9 mouse cellular contexts compared by ENCODE assay signal in genomic region chr7:24335699-24336309, GRCm38 (mm10). TPM values are rescaled to one million over a fixed set of nuclear protein-coding genes. Genes with fewer than 3 reads are reported as not detected.
DNase-seq lines count a peak whose midpoint lies in the region; ATAC-seq and TF ChIP-seq lines count a peak whose summit lies in the region.
"Had no signal": no experiment of that assay in that cellular context is flagged by ENCODE, and none has a peak within 500 bp of the region (broad histone marks: within the 10 kb centered on the region; RNA-seq: fewer than 3 reads in every experiment).

No protein-coding gene starts in this region.

- no peak overlapping the region for H3K4me3 ChIP-seq in hindbrain, embryonic 14.5 days (replicated peaks; ENCODE audit: low read length)
- no peak overlapping the region for H3K4me3 ChIP-seq in midbrain, embryonic 13.5 days (replicated peaks)
- H3K4me3 ChIP-seq in spleen, adult 2 months (ENCODE audit: extremely low read depth, insufficient read depth, insufficient read length), result no peak overlapping the region
- H3K4me3 ChIP-seq: limb, embryonic 15.5 days had no signal

- no peaks in the 10 kb centered on the region for H3K9me3 ChIP-seq in hindbrain, embryonic 14.5 days (ENCODE audit: control insufficient read depth, low read length)
- H3K9me3 ChIP-seq in midbrain, embryonic 13.5 days, result no peaks in the 10 kb centered on the region
- H3K9me3 ChIP-seq: limb, embryonic 15.5 days had no signal

- no peak overlapping the region for H3K4me2 ChIP-seq in hindbrain, embryonic 14.5 days (replicated peaks)
- H3K4me2 ChIP-seq in midbrain, embryonic 13.5 days (replicated peaks), result no peak overlapping the region
- H3K4me2 ChIP-seq: limb, embryonic 15.5 days had no signal

- no peak overlapping the region for H3K9ac ChIP-seq in hindbrain, embryonic 14.5 days
- H3K9ac ChIP-seq in midbrain, embryonic 13.5 days (replicated peaks), result no peak overlapping the region
- H3K9ac ChIP-seq: limb, embryonic 15.5 days had no signal

- peaks cover 21% of the 10 kb centered on the region for H3K27me3 ChIP-seq in hindbrain, embryonic 14.5 days (ENCODE audit: control insufficient read depth, insufficient read depth, low read length)
- peaks cover 20% of the 10 kb centered on the region for H3K27me3 ChIP-seq in midbrain, embryonic 13.5 days
- no peaks in the 10 kb centered on the region for H3K27me3 ChIP-seq in spleen, adult 2 months (ENCODE audit: control insufficient read depth, insufficient read depth, low read length)

- no peak for TF ChIP-seq POLR2A in spleen, adult 2 months (IDR thresholded peaks at IDR 0.05; ENCODE audit: low read depth, low read length)

- no peaks in the 10 kb centered on the region for H3K36me3 ChIP-seq in hindbrain, embryonic 14.5 days (replicated peaks; ENCODE audit: control insufficient read depth, insufficient read depth)
- no peaks in the 10 kb centered on the region for H3K36me3 ChIP-seq in midbrain, embryonic 13.5 days
- H3K36me3 ChIP-seq in spleen, adult 2 months (ENCODE audit: control insufficient read depth, insufficient read depth, low read length), result no peaks in the 10 kb centered on the region
- H3K36me3 ChIP-seq: limb, embryonic 15.5 days had no signal

- no peaks in the 10 kb centered on the region for H3K4me1 ChIP-seq in hindbrain, embryonic 14.5 days (replicated peaks; ENCODE audit: control insufficient read depth, insufficient read depth, low read length)
- no peaks in the 10 kb centered on the region for H3K4me1 ChIP-seq in midbrain, embryonic 13.5 days (replicated peaks)
- no peaks in the 10 kb centered on the region for H3K4me1 ChIP-seq in spleen, adult 2 months (ENCODE audit: control insufficient read depth, insufficient read depth, insufficient read length)
- H3K4me1 ChIP-seq: limb, embryonic 15.5 days had no signal

- peak; percentile 57; the same call in 1 of the 2 replicates for TF ChIP-seq CTCF in spleen, adult 2 months (IDR thresholded peaks at IDR 0.05; ENCODE audit: extremely low read depth, insufficient read depth, insufficient read length, insufficient replicate concordance)

- peak; percentile 56 for DNase-seq in gastrocnemius, adult 18-20 months (ENCODE audit: low spot score)
- no peak for DNase-seq in gastrocnemius, postnatal 25 days
- peak; percentile 82 for DNase-seq in adrenal gland, postnatal 14 days
- DNase-seq in hindbrain, embryonic 14.5 days (ENCODE audit: low spot score), result peak; percentile 87
- DNase-seq in left cerebral cortex, adult 18-20 months (ENCODE audit: low spot score in 2 of 2), result peak; percentile 64 to 82
- peak; percentile 50 to 65 for DNase-seq in spleen, adult 2 months (ENCODE audit: low read depth in 1 of 2, low spot score in 2 of 2)

- 13% methylated on average over 5 of the region's 5 CpGs for WGBS in hindbrain, embryonic 14.5 days
- WGBS in midbrain, embryonic 13.5 days, result 12% methylated on average over 5 of the region's 5 CpGs
- WGBS in spleen, adult 2 months, result 4% methylated on average over 5 of the region's 5 CpGs

- ATAC-seq in erythroblast, adult 5-6 weeks (replicated peaks; ENCODE audit: low FRiP score, poor library complexity, severe bottlenecking), result peak; percentile 76; the same call in 1 of the 2 replicates
- no peak for ATAC-seq in hindbrain, embryonic 14.5 days (ENCODE audit: low FRiP score)
- peak; percentile 53; the same call in 1 of the 2 replicates for ATAC-seq in midbrain, embryonic 13.5 days

- no peak overlapping the region for H3K27ac ChIP-seq in hindbrain, embryonic 14.5 days
- no peak overlapping the region for H3K27ac ChIP-seq in midbrain, embryonic 13.5 days
- H3K27ac ChIP-seq in spleen, adult 2 months (ENCODE audit: insufficient read depth, low read length), result no peak overlapping the region
- H3K27ac ChIP-seq: limb, embryonic 15.5 days had no signal

RNA-seq across cellular contexts. Expression of gene Tescl, which starts 2.1 kb away (rescaled TPM):
- total RNA-seq in gastrocnemius, adult 18-20 months (2021), result not detected
- not detected for total RNA-seq in gastrocnemius, postnatal 25 days (2021)
- total RNA-seq in adrenal gland, postnatal 14 days (2021), result not detected in 2 replicates
- not detected in 2 replicates for total RNA-seq in erythroblast, adult 5-6 weeks (2015; ENCODE audit: low replicate concordance)
- total RNA-seq in erythroblast, adult 5-6 weeks (2017; ENCODE audit: low replicate concordance), result not detected in 2 replicates
- 0.31 TPM in 1 of 2 replicates, not detected in the other for polyA plus RNA-seq in hindbrain, embryonic 14.5 days (2014; fragmentation: Nextera tagmentation; extraction: Ambion mirVana)
- not detected for total RNA-seq in left cerebral cortex, adult 18-20 months (2021)
- polyA plus RNA-seq in midbrain, embryonic 13.5 days (2015; fragmentation: Nextera tagmentation; extraction: Ambion mirVana), result 0.40 TPM in 1 of 2 replicates, not detected in the other
- 0.18 and 0.26 TPM in 2 replicates for polyA plus RNA-seq in spleen, adult 2 months (2012; rRNA removed)
- polyA plus RNA-seq: limb, embryonic 15.5 days had no signal

RNA-seq across cellular contexts. Expression of gene Lypd5, which starts 13.2 kb away (rescaled TPM):
- not detected for total RNA-seq in gastrocnemius, adult 18-20 months (2021)
- not detected for total RNA-seq in gastrocnemius, postnatal 25 days (2021)
- total RNA-seq in adrenal gland, postnatal 14 days (2021), result not detected in 2 replicates
- total RNA-seq in erythroblast, adult 5-6 weeks (2015; ENCODE audit: low replicate concordance), result not detected in 2 replicates
- not detected in 2 replicates for total RNA-seq in erythroblast, adult 5-6 weeks (2017; ENCODE audit: low replicate concordance)
- polyA plus RNA-seq in hindbrain, embryonic 14.5 days (2014; fragmentation: Nextera tagmentation; extraction: Ambion mirVana), result not detected in 2 replicates
- not detected for total RNA-seq in left cerebral cortex, adult 18-20 months (2021)
- not detected in 2 replicates for polyA plus RNA-seq in midbrain, embryonic 13.5 days (2015; fragmentation: Nextera tagmentation; extraction: Ambion mirVana)
- not detected in 2 replicates for polyA plus RNA-seq in spleen, adult 2 months (2012; rRNA removed)

RNA-seq across cellular contexts. Expression of gene Zfp94, which starts 19.3 kb away (rescaled TPM):
- 1 to 10 TPM; 1.7 to 2.1 TPM for total RNA-seq in gastrocnemius, adult 18-20 months (2021)
- 1 to 10 TPM; 1.3 to 1.8 TPM for total RNA-seq in gastrocnemius, postnatal 25 days (2021)
- total RNA-seq in adrenal gland, postnatal 14 days (2021), result 3.8 and 5.4 TPM in 2 replicates
- total RNA-seq in erythroblast, adult 5-6 weeks (2015; ENCODE audit: low replicate concordance), result 1.0 TPM in 1 of 2 replicates, not detected in the other
- total RNA-seq in erythroblast, adult 5-6 weeks (2017; ENCODE audit: low replicate concordance), result 0.34 and 1.3 TPM in 2 replicates
- polyA plus RNA-seq in hindbrain, embryonic 14.5 days (2014; fragmentation: Nextera tagmentation; extraction: Ambion mirVana), result 19.6 and 20.9 TPM in 2 replicates
- 10 to 100 TPM; 12.2 to 14.1 TPM for total RNA-seq in left cerebral cortex, adult 18-20 months (2021)
- polyA plus RNA-seq in midbrain, embryonic 13.5 days (2015; fragmentation: Nextera tagmentation; extraction: Ambion mirVana), result 19.4 and 22.0 TPM in 2 replicates
- polyA plus RNA-seq in spleen, adult 2 months (2012; rRNA removed), result 6.5 and 8.2 TPM in 2 replicates

RNA-seq across cellular contexts. Expression of gene Kcnn4, which starts 34.3 kb away (rescaled TPM):
- under 1 TPM; 0.46 to 0.50 TPM for total RNA-seq in gastrocnemius, adult 18-20 months (2021)
- total RNA-seq in gastrocnemius, postnatal 25 days (2021), result under 1 TPM; 0.13 to 0.70 TPM
- 4.9 and 7.3 TPM in 2 replicates for total RNA-seq in adrenal gland, postnatal 14 days (2021)
- total RNA-seq in erythroblast, adult 5-6 weeks (2015; ENCODE audit: low replicate concordance), result 102 and 125 TPM in 2 replicates
- total RNA-seq in erythroblast, adult 5-6 weeks (2017; ENCODE audit: low replicate concordance), result 244 and 272 TPM in 2 replicates
- 1.7 and 2.8 TPM in 2 replicates for polyA plus RNA-seq in hindbrain, embryonic 14.5 days (2014; fragmentation: Nextera tagmentation; extraction: Ambion mirVana)
- under 1 TPM; 0.19 to 0.45 TPM for total RNA-seq in left cerebral cortex, adult 18-20 months (2021)
- 0.40 and 0.66 TPM in 2 replicates for polyA plus RNA-seq in midbrain, embryonic 13.5 days (2015; fragmentation: Nextera tagmentation; extraction: Ambion mirVana)
- polyA plus RNA-seq in spleen, adult 2 months (2012; rRNA removed), result 102 and 133 TPM in 2 replicates

RNA-seq across cellular contexts. Expression of gene Zfp61, which starts 34.8 kb away (rescaled TPM):
- total RNA-seq in gastrocnemius, adult 18-20 months (2021), result 1 to 10 TPM; 2.2 to 2.6 TPM
- total RNA-seq in gastrocnemius, postnatal 25 days (2021), result 1 to 10 TPM; 2.9 to 3.2 TPM
- total RNA-seq in adrenal gland, postnatal 14 days (2021), result 6.5 and 11.4 TPM in 2 replicates
- 1.2 and 2.1 TPM in 2 replicates for total RNA-seq in erythroblast, adult 5-6 weeks (2015; ENCODE audit: low replicate concordance)
- total RNA-seq in erythroblast, adult 5-6 weeks (2017; ENCODE audit: low replicate concordance), result 0.77 and 4.0 TPM in 2 replicates
- polyA plus RNA-seq in hindbrain, embryonic 14.5 days (2014; fragmentation: Nextera tagmentation; extraction: Ambion mirVana), result 33.5 and 34.0 TPM in 2 replicates
- total RNA-seq in left cerebral cortex, adult 18-20 months (2021), result 10 to 100 TPM; 19.7 to 21.9 TPM
- polyA plus RNA-seq in midbrain, embryonic 13.5 days (2015; fragmentation: Nextera tagmentation; extraction: Ambion mirVana), result 41.2 and 49.4 TPM in 2 replicates
- polyA plus RNA-seq in spleen, adult 2 months (2012; rRNA removed), result 3.1 and 4.7 TPM in 2 replicates
